Mouse (Mus musculus): Measurements from ENCODE around the gene Ap1m2. TPM values are rescaled to one million over a fixed set of nuclear protein-coding genes. Genes with fewer than 3 reads are reported as not detected.

Ap1m2 gene
- total RNA-seq, 1 experiment, result 9.8 TPM

DNA sequence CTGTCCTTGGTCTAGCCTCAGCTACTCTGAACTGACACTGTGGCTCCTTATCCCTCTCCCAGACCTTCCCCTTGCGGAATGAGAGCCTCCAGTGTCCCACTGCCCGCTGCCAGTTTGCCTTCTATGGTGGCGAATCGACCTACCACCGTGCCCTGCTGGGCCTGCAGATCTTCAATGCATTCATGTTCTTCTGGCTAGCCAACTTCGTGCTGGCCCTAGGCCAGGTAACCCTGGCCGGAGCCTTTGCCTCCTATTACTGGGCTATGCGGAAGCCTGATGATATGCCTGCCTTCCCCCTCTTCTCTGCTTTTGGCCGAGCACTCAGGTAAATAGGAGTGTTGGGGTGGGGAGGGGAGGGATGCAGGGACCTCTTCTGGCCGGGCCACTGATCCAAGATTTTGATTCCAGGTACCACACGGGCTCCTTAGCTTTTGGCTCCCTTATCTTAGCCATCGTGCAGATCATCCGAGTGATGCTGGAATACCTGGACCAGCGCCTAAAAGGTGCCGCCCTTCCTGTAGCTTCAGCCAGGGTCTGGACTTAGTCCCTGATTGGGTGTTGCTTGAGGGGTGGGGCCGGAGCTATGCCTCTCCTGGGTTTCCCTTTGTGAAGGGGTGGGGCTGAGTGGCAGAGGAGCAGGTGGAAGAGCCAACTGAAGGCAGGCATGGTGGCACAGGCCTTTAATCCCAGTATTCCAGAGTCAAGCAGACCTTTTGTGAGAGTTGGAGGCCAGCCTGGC is 34.7 kb upstream of the Ap1m2 start:
- Histone ChIP-seq H3K9ac (ENCODE audit: insufficient read depth, low read depth, low read length, poor library complexity, severe bottlenecking) (peak overlapping the region; percentile 21; the same call in 1 of the 2 replicates), H3K4me3 (ENCODE audit: insufficient read depth in 1 of 2, low read depth in 1 of 2, low read length in 2 of 2, poor library complexity in 1 of 2, severe bottlenecking in 1 of 2) (peak overlapping the region in 1 of 2 experiments; percentile 23; a peak in 2 of 4 replicates), H3K9me3 (ENCODE audit: control insufficient read depth, insufficient read depth, low read depth, low read length) (no peaks in the 10 kb centered on the region), H3K4me1 (ENCODE audit: control insufficient read depth in 2 of 2, insufficient read depth in 2 of 2, low read length in 2 of 2, poor library complexity in 1 of 2) (peaks cover 4 to 8% of the 10 kb centered on the region in 2 experiments; a peak in 2 of 4 replicates), H3K36me3 (ENCODE audit: control insufficient read depth, insufficient read depth, low read length, poor library complexity, severe bottlenecking) (peaks cover 53% of the 10 kb centered on the region), H3K27ac (ENCODE audit: insufficient read depth, low read depth, low read length, poor library complexity, severe bottlenecking) (no peak overlapping the region)
- in situ Hi-C loops (cut with MboI; ENCODE audit: low sequenced_read_pairs in 2 of 2, unreplicated experiment in 2 of 2), result no loop called here
- DNase-seq (ENCODE audit: low read depth, low spot score), result no peak
- TF ChIP-seq MAFK (IDR thresholded peaks at IDR 0.05; ENCODE audit: insufficient read depth, low read depth, low read length) (no peak), CHD2 (IDR thresholded peaks at IDR 0.05; ENCODE audit: low read depth, low read length) (no peak), ZNF384 (IDR thresholded peaks at IDR 0.05; ENCODE audit: low read depth, low read length) (no peak), ZC3H11A (IDR thresholded peaks at IDR 0.05; ENCODE audit: borderline replicate concordance, low read depth, low read length) (no peak), HCFC1 (IDR thresholded peaks at IDR 0.05; ENCODE audit: borderline replicate concordance, insufficient read depth, low read length) (no peak)

DNA sequence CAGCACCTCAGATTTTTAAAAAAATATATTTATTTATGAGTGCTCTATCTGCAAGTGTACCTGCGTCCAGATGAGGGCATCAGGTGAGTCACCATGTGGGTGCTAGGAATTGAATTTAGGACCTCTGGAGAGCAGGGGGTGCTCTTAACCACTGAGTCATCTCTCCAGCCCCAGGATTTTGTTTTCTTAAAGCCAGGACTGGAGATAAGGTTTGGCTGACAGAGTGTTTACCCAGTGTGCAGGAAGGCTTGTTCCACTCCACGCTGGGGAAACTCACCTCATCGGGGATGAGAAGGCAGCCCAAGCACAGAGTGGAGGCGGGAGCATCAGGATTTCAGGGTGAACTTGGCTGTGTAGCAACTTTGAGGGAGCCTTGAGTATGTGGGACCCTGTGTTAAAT is 28.3 kb upstream of the Ap1m2 start:
- H3K9ac ChIP-seq (ENCODE audit: insufficient read depth, low read depth, low read length, poor library complexity, severe bottlenecking), result no peak overlapping the region
- H3K4me1 ChIP-seq (ENCODE audit: control insufficient read depth in 2 of 2, insufficient read depth in 2 of 2, low read length in 2 of 2, poor library complexity in 1 of 2), result peaks cover 0 to 8% of the 10 kb centered on the region in 2 experiments; a peak in 2 of 4 replicates
- H3K36me3 ChIP-seq (ENCODE audit: control insufficient read depth, insufficient read depth, low read length, poor library complexity, severe bottlenecking), result peaks cover 26% of the 10 kb centered on the region
- in situ Hi-C loops (cut with MboI; ENCODE audit: low sequenced_read_pairs in 2 of 2, unreplicated experiment in 2 of 2), result no loop called here
- no peak overlapping the region for H3K4me3 ChIP-seq (ENCODE audit: insufficient read depth in 1 of 2, low read depth in 1 of 2, low read length in 2 of 2, poor library complexity in 1 of 2, severe bottlenecking in 1 of 2)
- no peaks in the 10 kb centered on the region for H3K9me3 ChIP-seq (ENCODE audit: control insufficient read depth, insufficient read depth, low read depth, low read length)
- no peak for DNase-seq (ENCODE audit: low read depth, low spot score)
- H3K27ac ChIP-seq (ENCODE audit: insufficient read depth, low read depth, low read length, poor library complexity, severe bottlenecking), result no peak overlapping the region
- TF ChIP-seq ZNF384 (IDR thresholded peaks at IDR 0.05; ENCODE audit: low read depth, low read length) (no peak), MAFK (IDR thresholded peaks at IDR 0.05; ENCODE audit: insufficient read depth, low read depth, low read length) (no peak), ZC3H11A (IDR thresholded peaks at IDR 0.05; ENCODE audit: borderline replicate concordance, low read depth, low read length) (no peak), CHD2 (IDR thresholded peaks at IDR 0.05; ENCODE audit: low read depth, low read length) (no peak), HCFC1 (IDR thresholded peaks at IDR 0.05; ENCODE audit: borderline replicate concordance, insufficient read depth, low read length) (no peak)

DNA sequence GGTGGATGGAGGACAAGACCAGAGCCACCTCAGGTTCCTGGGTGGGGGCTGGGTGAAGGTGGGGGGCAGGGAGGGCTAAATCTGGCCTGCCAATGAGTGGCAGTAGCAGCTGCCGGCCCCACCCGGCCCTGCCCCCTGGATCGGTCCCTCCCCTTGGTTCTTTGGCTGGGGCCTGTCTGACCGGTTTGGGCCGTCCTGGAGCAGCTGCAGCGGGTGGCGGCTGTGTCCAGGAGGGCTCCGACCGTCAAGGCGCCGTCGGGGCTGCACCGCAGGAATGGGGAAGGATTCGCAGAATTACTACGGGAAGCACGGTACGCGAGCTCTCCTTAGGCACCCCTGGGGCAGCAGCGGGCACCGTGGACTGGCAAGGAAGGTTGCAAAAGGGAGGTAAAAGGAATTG is 25.5 kb upstream of the Ap1m2 start:
- no peak overlapping the region for H3K27ac ChIP-seq (ENCODE audit: insufficient read depth, low read depth, low read length, poor library complexity, severe bottlenecking)
- peaks cover 0 to 13% of the 10 kb centered on the region in 2 experiments; a peak in 2 of 4 replicates for H3K4me1 ChIP-seq (ENCODE audit: control insufficient read depth in 2 of 2, insufficient read depth in 2 of 2, low read length in 2 of 2, poor library complexity in 1 of 2)
- H3K36me3 ChIP-seq (ENCODE audit: control insufficient read depth, insufficient read depth, low read length, poor library complexity, severe bottlenecking), result peaks cover 14% of the 10 kb centered on the region
- in situ Hi-C loops (cut with MboI; ENCODE audit: low sequenced_read_pairs in 2 of 2, unreplicated experiment in 2 of 2), result no loop called here
- TF ChIP-seq MAFK (IDR thresholded peaks at IDR 0.05; ENCODE audit: insufficient read depth, low read depth, low read length), result no peak
- TF ChIP-seq HCFC1 (IDR thresholded peaks at IDR 0.05; ENCODE audit: borderline replicate concordance, insufficient read depth, low read length), result no peak
- no peak for TF ChIP-seq CHD2 (IDR thresholded peaks at IDR 0.05; ENCODE audit: low read depth, low read length)
- no peak for TF ChIP-seq ZNF384 (IDR thresholded peaks at IDR 0.05; ENCODE audit: low read depth, low read length)
- no peak for TF ChIP-seq ZC3H11A (IDR thresholded peaks at IDR 0.05; ENCODE audit: borderline replicate concordance, low read depth, low read length)
- H3K4me3 ChIP-seq (ENCODE audit: insufficient read depth in 1 of 2, low read depth in 1 of 2, low read length in 2 of 2, poor library complexity in 1 of 2, severe bottlenecking in 1 of 2), result peak overlapping the region; percentile 62 to 72
- peak overlapping the region; percentile 55 for H3K9ac ChIP-seq (ENCODE audit: insufficient read depth, low read depth, low read length, poor library complexity, severe bottlenecking)
- DNase-seq (ENCODE audit: low read depth, low spot score), result no peak
- no peaks in the 10 kb centered on the region for H3K9me3 ChIP-seq (ENCODE audit: control insufficient read depth, insufficient read depth, low read depth, low read length)

DNA sequence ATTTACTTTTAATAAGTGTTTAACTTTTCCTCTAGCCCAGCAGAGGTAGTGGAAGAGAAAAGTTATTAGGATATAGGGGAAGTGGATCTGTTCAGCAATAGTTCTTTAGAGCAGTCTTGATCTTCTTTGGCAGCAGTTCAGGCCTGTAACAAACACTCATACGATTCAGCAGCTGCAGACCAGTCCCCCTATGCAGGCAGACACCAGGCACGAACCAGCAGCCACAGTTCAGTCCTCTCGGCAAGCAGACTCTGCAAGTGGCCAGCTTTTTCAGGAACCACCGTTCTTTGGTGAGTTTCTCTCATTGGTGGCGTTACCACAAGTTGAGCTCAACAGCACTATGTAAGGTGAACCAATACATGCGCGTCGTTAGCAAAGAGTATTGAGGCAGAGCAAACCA is 24.4 kb upstream of the Ap1m2 start:
- DNase-seq (ENCODE audit: low read depth, low spot score), result no peak
- in situ Hi-C loops (cut with MboI; ENCODE audit: low sequenced_read_pairs in 2 of 2, unreplicated experiment in 2 of 2), result no loop called here
- Histone ChIP-seq H3K4me1 (ENCODE audit: control insufficient read depth in 2 of 2, insufficient read depth in 2 of 2, low read length in 2 of 2, poor library complexity in 1 of 2) (peaks cover 0 to 13% of the 10 kb centered on the region in 2 experiments; a peak in 2 of 4 replicates), H3K9ac (ENCODE audit: insufficient read depth, low read depth, low read length, poor library complexity, severe bottlenecking) (no peak overlapping the region), H3K4me3 (ENCODE audit: insufficient read depth in 1 of 2, low read depth in 1 of 2, low read length in 2 of 2, poor library complexity in 1 of 2, severe bottlenecking in 1 of 2) (no peak overlapping the region), H3K9me3 (ENCODE audit: control insufficient read depth, insufficient read depth, low read depth, low read length) (no peaks in the 10 kb centered on the region), H3K36me3 (ENCODE audit: control insufficient read depth, insufficient read depth, low read length, poor library complexity, severe bottlenecking) (peaks cover 7% of the 10 kb centered on the region; the same call in 1 of the 2 replicates), H3K27ac (ENCODE audit: insufficient read depth, low read depth, low read length, poor library complexity, severe bottlenecking) (no peak overlapping the region)
- TF ChIP-seq ZNF384 (IDR thresholded peaks at IDR 0.05; ENCODE audit: low read depth, low read length) (no peak), ZC3H11A (IDR thresholded peaks at IDR 0.05; ENCODE audit: borderline replicate concordance, low read depth, low read length) (no peak)
